Mouse (Mus musculus): ENCODE measurements around the gene Arhgap24.
A peak's percentile ranks its signal among the peaks of the same experiment; 100 is the strongest.

The Arhgap24 gene

DNA sequence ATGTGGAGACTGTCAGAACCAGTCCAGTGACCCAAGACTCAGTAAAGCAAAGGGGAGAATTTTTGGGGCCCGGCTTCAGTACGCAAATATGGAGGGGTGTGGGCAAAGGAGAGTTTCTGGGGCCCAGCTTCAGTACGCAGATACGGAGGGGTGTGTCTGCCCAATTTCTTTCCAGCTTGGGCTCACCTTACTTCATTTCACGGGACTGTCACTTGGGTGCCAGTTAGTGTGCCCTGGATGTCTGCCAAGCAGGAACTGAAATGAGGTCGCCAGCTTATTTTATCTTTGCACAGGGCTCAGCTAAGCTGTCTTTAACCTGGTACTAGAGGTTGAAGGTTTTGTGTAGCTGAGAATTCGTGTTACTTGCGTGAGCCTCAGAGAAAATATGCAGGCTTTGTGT, 344.3 kb downstream of the Arhgap24 start:
- TF ChIP-seq CTCF (conservative IDR thresholded peaks at IDR 0.05; ENCODE audit: low read length) (no peak), NANOG (IDR thresholded peaks at IDR 0.05; ENCODE audit: borderline replicate concordance, low read length) (no peak), POU5F1 (IDR thresholded peaks at IDR 0.05; ENCODE audit: borderline replicate concordance, low read length) (no peak)
- no peaks in the 10 kb centered on the region for H3K27me3 ChIP-seq (ENCODE audit: insufficient read depth, low read length)
- H3K4me1 ChIP-seq (replicated peaks; ENCODE audit: low read depth, low read length), result no peaks in the 10 kb centered on the region
- no peak overlapping the region for H3K4me3 ChIP-seq (replicated peaks; ENCODE audit: low read length)
- H3K36me3 ChIP-seq (ENCODE audit: insufficient read depth, low read length), result no peaks in the 10 kb centered on the region
- H3K9me3 ChIP-seq (ENCODE audit: low read length), result no peaks in the 10 kb centered on the region

DNA sequence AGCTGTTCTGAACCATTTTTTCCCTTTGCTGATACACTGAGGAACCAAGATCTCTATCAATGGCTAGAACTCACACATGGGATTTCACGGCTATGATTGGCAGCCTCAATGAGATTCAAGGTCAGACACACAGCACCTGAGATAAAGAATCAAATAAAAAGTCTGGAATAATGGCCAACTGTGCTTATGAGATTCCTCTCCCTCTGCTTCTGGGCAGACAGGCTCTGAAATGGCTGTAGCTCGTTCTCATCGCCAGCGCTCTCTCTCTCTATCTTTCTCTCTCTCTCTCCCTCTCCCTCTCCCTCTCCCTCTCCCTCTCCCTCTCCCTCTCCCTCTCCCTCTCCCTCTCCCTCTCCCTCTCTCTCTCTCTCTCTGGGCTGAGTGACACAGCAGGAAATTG, 357.9 kb downstream of the Arhgap24 start:
- Histone ChIP-seq H3K9me3 (ENCODE audit: low read length) (no peaks in the 10 kb centered on the region), H3K4me3 (replicated peaks; ENCODE audit: low read length) (no peak overlapping the region), H3K4me1 (replicated peaks; ENCODE audit: low read depth, low read length) (no peaks in the 10 kb centered on the region), H3K27me3 (ENCODE audit: insufficient read depth, low read length) (no peaks in the 10 kb centered on the region), H3K36me3 (ENCODE audit: insufficient read depth, low read length) (no peaks in the 10 kb centered on the region)
- TF ChIP-seq NANOG (IDR thresholded peaks at IDR 0.05; ENCODE audit: borderline replicate concordance, low read length), result no peak
- no peak for TF ChIP-seq CTCF (conservative IDR thresholded peaks at IDR 0.05; ENCODE audit: low read length)
- TF ChIP-seq POU5F1 (IDR thresholded peaks at IDR 0.05; ENCODE audit: borderline replicate concordance, low read length), result no peak

DNA sequence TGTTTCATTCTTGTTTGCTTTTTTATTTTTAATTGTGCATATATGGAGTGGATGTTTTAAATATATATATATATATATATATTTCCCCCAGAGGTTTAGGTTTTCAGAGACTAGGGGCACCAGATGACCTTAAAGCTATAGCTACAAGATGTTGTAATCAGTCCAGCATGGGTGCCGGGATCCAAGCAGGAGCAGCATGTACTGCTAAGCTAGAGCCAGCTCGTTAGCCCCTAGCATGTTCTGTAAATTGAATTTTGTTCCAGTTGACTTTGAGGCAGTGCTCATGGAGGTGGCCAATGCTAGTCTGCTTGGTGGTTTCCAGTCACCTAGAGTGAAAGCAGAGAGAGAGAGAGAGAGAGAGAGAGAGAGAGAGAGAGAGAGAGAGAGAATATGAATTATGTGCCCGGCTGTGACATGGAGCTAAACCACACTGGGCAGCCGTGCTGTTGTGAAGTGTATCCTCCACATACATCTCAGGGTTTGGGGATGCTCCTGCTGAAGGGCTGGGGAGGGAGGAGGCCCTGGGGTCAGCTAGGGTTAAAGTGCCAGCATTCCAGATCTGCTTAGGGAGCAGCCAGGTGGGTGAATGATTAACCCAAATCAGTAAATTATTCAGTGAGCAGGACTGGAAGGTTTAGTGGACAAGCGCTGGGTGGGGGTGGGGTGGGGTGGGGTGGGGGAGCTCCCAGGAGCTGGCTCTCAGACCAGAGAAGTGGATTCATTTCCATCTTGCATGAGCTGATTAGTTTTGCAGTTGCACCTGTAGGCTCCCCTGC, 362.9 kb downstream of the Arhgap24 start:
- H3K9me3 ChIP-seq (ENCODE audit: low read length), result peaks cover 7% of the 10 kb centered on the region; the same call in 1 of the 2 replicates
- peaks cover 11% of the 10 kb centered on the region for H3K4me1 ChIP-seq (replicated peaks; ENCODE audit: low read depth, low read length)
- no peak for TF ChIP-seq CTCF (conservative IDR thresholded peaks at IDR 0.05; ENCODE audit: low read length)
- no peak for TF ChIP-seq POU5F1 (IDR thresholded peaks at IDR 0.05; ENCODE audit: borderline replicate concordance, low read length)
- TF ChIP-seq NANOG (IDR thresholded peaks at IDR 0.05; ENCODE audit: borderline replicate concordance, low read length), result no peak
- H3K4me3 ChIP-seq (replicated peaks; ENCODE audit: low read length), result no peak overlapping the region
- peaks cover 16% of the 10 kb centered on the region for H3K27me3 ChIP-seq (ENCODE audit: insufficient read depth, low read length)
- H3K36me3 ChIP-seq (ENCODE audit: insufficient read depth, low read length), result no peaks in the 10 kb centered on the region

DNA sequence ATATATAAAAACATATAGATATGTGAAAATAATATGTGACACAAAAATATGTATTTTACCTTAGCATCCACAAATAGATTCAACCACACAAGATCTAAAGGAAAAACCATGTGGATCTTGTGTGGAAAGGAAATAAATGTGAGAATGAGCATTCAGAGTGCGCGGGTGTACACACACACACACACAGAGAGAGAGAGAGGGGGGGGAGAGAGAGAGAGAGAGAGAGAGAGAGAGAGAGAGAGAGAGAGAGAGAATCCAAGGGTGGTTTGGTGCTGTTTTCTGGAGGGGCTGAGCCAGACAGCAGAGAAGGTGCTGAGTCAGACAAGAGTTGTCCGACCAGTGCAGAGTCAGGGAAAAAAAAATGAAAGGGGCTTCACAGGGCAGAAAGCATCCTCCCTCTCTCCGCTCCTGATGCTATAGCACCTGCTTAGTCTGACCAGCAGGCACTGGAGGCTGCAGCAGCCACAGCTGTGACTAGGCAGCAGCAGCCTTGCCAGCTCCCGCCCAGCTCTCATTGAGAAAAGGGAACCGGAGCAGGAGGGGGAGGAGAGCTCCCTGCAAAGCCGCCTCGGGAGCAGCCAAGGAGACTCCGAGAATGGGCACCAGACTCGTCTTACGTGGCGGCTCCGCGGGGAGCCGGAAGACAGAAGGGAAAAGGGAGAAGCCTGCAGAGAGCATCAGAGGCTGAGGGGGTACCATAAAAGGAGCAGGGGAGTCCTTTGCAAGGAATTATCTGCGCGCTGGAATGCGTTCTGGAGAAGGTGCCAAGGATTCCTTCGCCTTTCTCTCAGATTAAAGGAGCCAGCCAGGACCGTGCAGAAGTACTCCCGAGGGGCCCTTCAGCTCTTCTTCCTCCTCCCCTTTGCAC, 363.8 kb downstream of the Arhgap24 start:
- H3K4me3 ChIP-seq (replicated peaks; ENCODE audit: low read length), result peak overlapping the region; percentile 46; the same call in 1 of the 2 replicates
- H3K27me3 ChIP-seq (ENCODE audit: insufficient read depth, low read length), result peaks cover 16% of the 10 kb centered on the region
- no peaks in the 10 kb centered on the region for H3K36me3 ChIP-seq (ENCODE audit: insufficient read depth, low read length)
- TF ChIP-seq NANOG (IDR thresholded peaks at IDR 0.05; ENCODE audit: borderline replicate concordance, low read length) (no peak), CTCF (conservative IDR thresholded peaks at IDR 0.05; ENCODE audit: low read length) (no peak), POU5F1 (IDR thresholded peaks at IDR 0.05; ENCODE audit: borderline replicate concordance, low read length) (no peak)
- H3K4me1 ChIP-seq (replicated peaks; ENCODE audit: low read depth, low read length), result peaks cover 11% of the 10 kb centered on the region
- H3K9me3 ChIP-seq (ENCODE audit: low read length), result peaks cover 7% of the 10 kb centered on the region; the same call in 1 of the 2 replicates

DNA sequence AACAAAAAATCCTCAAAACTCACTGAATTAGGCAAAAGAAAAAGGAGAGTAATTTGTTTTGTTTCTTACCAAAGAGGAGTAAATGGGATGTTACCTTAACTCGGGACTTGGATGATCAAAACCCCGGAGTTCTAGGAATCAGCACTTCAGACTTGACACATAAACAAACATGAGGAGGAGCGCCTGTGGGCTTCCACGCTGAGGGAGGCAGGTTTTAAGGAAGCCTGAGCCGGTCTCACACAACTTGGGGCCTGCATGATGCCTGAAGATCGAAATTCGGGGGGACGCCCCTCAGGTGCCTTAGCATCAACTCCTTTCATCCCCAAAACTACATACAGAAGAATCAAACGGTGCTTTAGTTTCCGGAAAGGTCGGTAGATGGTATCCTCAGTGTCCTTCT, 364.6 kb downstream of the Arhgap24 start:
- TF ChIP-seq POU5F1 (IDR thresholded peaks at IDR 0.05; ENCODE audit: borderline replicate concordance, low read length) (no peak), NANOG (IDR thresholded peaks at IDR 0.05; ENCODE audit: borderline replicate concordance, low read length) (no peak), CTCF (conservative IDR thresholded peaks at IDR 0.05; ENCODE audit: low read length) (no peak)
- Histone ChIP-seq H3K4me1 (replicated peaks; ENCODE audit: low read depth, low read length) (peaks cover 11% of the 10 kb centered on the region), H3K4me3 (replicated peaks; ENCODE audit: low read length) (no peak overlapping the region), H3K9me3 (ENCODE audit: low read length) (peaks cover 7% of the 10 kb centered on the region; the same call in 1 of the 2 replicates), H3K36me3 (ENCODE audit: insufficient read depth, low read length) (no peaks in the 10 kb centered on the region), H3K27me3 (ENCODE audit: insufficient read depth, low read length) (peaks cover 16% of the 10 kb centered on the region)

DNA sequence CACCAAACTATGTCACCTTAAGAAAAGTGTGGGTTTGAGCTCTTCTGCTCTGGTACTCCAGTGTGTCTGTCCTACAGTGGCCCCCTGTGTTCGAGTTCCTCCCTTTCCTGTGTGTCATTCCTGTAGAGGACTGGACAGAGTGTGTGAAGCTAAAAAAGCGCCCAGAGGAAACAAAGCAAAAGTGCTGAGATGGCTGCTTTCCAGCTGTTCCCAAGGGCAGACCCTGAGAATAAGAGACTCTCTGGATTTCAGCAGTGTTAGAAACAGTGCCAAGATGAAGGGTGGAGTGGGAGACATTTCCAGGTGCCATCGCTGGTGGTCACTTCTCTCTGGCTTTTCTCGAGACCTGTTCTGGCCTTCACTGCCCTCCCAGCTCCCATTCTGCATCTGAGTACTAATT, 366.7 kb downstream of the Arhgap24 start:
- H3K9me3 ChIP-seq (ENCODE audit: low read length), result peaks cover 7% of the 10 kb centered on the region; the same call in 1 of the 2 replicates
- peaks cover 16% of the 10 kb centered on the region for H3K27me3 ChIP-seq (ENCODE audit: insufficient read depth, low read length)
- no peaks in the 10 kb centered on the region for H3K36me3 ChIP-seq (ENCODE audit: insufficient read depth, low read length)
- H3K4me1 ChIP-seq (replicated peaks; ENCODE audit: low read depth, low read length), result peaks cover 11% of the 10 kb centered on the region
- H3K4me3 ChIP-seq (replicated peaks; ENCODE audit: low read length), result no peak overlapping the region
- TF ChIP-seq CTCF (conservative IDR thresholded peaks at IDR 0.05; ENCODE audit: low read length) (no peak), POU5F1 (IDR thresholded peaks at IDR 0.05; ENCODE audit: borderline replicate concordance, low read length) (no peak), NANOG (IDR thresholded peaks at IDR 0.05; ENCODE audit: borderline replicate concordance, low read length) (no peak)

DNA sequence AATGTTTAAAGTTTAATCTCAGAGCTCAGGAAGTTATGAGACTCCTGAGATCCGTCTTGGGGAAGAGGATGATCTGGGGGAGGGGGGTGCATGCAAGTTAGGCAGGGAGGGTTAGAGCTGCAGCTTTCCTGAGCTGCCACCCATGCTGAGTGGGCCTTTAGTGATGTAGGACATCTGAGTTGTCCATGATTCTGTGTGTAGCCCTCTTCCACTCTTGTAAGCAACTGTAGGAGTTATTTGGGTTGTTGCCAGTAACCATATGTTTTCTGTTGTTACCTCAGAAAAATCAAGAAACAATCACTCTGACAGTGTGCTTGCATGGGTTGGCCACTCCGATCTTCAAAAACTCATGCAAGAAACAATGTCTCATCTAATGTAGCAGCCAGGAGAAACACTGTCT, 370.6 kb downstream of the Arhgap24 start:
- Histone ChIP-seq H3K4me3 (replicated peaks; ENCODE audit: low read length) (no peak overlapping the region), H3K9me3 (ENCODE audit: low read length) (peaks cover 7% of the 10 kb centered on the region; the same call in 1 of the 2 replicates), H3K36me3 (ENCODE audit: insufficient read depth, low read length) (no peaks in the 10 kb centered on the region), H3K4me1 (replicated peaks; ENCODE audit: low read depth, low read length) (no peaks in the 10 kb centered on the region), H3K27me3 (ENCODE audit: insufficient read depth, low read length) (peaks cover 7% of the 10 kb centered on the region; the same call in 1 of the 2 replicates)
- TF ChIP-seq POU5F1 (IDR thresholded peaks at IDR 0.05; ENCODE audit: borderline replicate concordance, low read length) (no peak), NANOG (IDR thresholded peaks at IDR 0.05; ENCODE audit: borderline replicate concordance, low read length) (no peak), CTCF (conservative IDR thresholded peaks at IDR 0.05; ENCODE audit: low read length) (no peak)

DNA sequence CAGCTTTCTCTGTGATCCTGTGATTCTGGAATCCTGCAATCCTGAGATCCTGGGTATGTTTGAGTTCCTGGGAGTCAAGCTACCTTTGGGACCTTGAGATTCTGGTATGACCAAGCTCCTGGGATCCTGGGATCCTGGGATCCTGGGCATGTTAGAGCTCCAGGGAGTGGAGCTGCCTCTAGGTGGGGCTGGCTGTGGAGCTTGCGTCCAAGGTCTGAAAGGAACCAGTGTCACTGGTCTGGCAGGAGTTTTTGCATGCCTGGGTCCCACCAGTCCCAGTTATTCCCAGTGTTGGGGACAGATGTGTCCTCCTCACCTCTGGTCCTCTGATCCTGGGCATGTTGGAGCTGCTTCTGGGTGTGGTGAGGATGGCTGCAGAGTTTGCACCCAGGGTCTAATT, 372.6 kb downstream of the Arhgap24 start:
- Histone ChIP-seq H3K27me3 (ENCODE audit: insufficient read depth, low read length) (no peaks in the 10 kb centered on the region), H3K4me3 (replicated peaks; ENCODE audit: low read length) (no peak overlapping the region), H3K36me3 (ENCODE audit: insufficient read depth, low read length) (no peaks in the 10 kb centered on the region), H3K4me1 (replicated peaks; ENCODE audit: low read depth, low read length) (no peaks in the 10 kb centered on the region), H3K9me3 (ENCODE audit: low read length) (no peaks in the 10 kb centered on the region)
- TF ChIP-seq NANOG (IDR thresholded peaks at IDR 0.05; ENCODE audit: borderline replicate concordance, low read length) (no peak), CTCF (conservative IDR thresholded peaks at IDR 0.05; ENCODE audit: low read length) (no peak), POU5F1 (IDR thresholded peaks at IDR 0.05; ENCODE audit: borderline replicate concordance, low read length) (no peak)

All from E14TG2a.4 (cell line).